Comparison of ENCODE assay signal across 7 mouse cellular contexts in genomic region chr4:57783391-57783770, GRCm38 (mm10).
DNase-seq lines count a peak whose midpoint lies in the region; ATAC-seq and TF ChIP-seq lines count a peak whose summit lies in the region.

No protein-coding gene starts in this region.

- no peak for TF ChIP-seq POLR2A in cerebellum, adult 2 months (IDR thresholded peaks at IDR 0.05; ENCODE audit: borderline replicate concordance, insufficient read depth, low read length)

- H3K9me3 ChIP-seq in hindbrain, embryonic 10.5 days: no peaks in the 10 kb centered on the region
- no peaks in the 10 kb centered on the region for H3K9me3 ChIP-seq in midbrain, embryonic 12.5 days

- no peaks in the 10 kb centered on the region for H3K36me3 ChIP-seq in hindbrain, embryonic 10.5 days
- no peaks in the 10 kb centered on the region for H3K36me3 ChIP-seq in midbrain, embryonic 12.5 days

- H3K4me1 ChIP-seq in hindbrain, embryonic 10.5 days (replicated peaks): peaks cover 45% of the 10 kb centered on the region
- peaks cover 29% of the 10 kb centered on the region for H3K4me1 ChIP-seq in midbrain, embryonic 12.5 days
- H3K4me1 ChIP-seq in cerebellum, adult 2 months (ENCODE audit: control insufficient read depth, insufficient read depth, low read length): no peaks in the 10 kb centered on the region

- peaks cover 18% of the 10 kb centered on the region for H3K27me3 ChIP-seq in hindbrain, embryonic 10.5 days (ENCODE audit: insufficient read depth, poor library complexity, severe bottlenecking)
- H3K27me3 ChIP-seq in midbrain, embryonic 12.5 days: peaks cover 26% of the 10 kb centered on the region
- no peaks in the 10 kb centered on the region; the same call in 1 of the 2 replicates for H3K27me3 ChIP-seq in cerebellum, adult 2 months (ENCODE audit: control insufficient read depth, insufficient read depth, low read length)

- TF ChIP-seq CTCF in cerebellum, adult 2 months (IDR thresholded peaks at IDR 0.05; ENCODE audit: borderline replicate concordance, insufficient read depth, low read depth, low read length): no peak

- WGBS in hindbrain, embryonic 10.5 days: 46% methylated on average over 9 of the region's 9 CpGs
- 40% methylated on average over 9 of the region's 9 CpGs for WGBS in midbrain, embryonic 12.5 days
- WGBS in cerebellum, adult 2 months: 68% methylated on average over 9 of the region's 9 CpGs

- peak overlapping the region; percentile 60 for H3K4me3 ChIP-seq in hindbrain, embryonic 10.5 days
- peak overlapping the region; percentile 45 for H3K4me3 ChIP-seq in midbrain, embryonic 12.5 days
- no peak overlapping the region for H3K4me3 ChIP-seq in cerebellum, adult 2 months (replicated peaks; ENCODE audit: insufficient read depth, low read depth, low read length)

- no peak overlapping the region for H3K9ac ChIP-seq in midbrain, embryonic 12.5 days (replicated peaks)

- no peak for ATAC-seq in midbrain, embryonic 12.5 days (ENCODE audit: low FRiP score, low read depth)

- peak overlapping the region; percentile 86 for H3K27ac ChIP-seq in hindbrain, embryonic 10.5 days
- no peak overlapping the region for H3K27ac ChIP-seq in midbrain, embryonic 12.5 days (replicated peaks)
- H3K27ac ChIP-seq in cerebellum, adult 2 months (ENCODE audit: insufficient read depth, low read length): no peak overlapping the region

- peak; percentile 27 to 45 for DNase-seq in right cerebral cortex, postnatal 10 days (ENCODE audit: low spot score in 2 of 2)
- no peak for DNase-seq in right cerebral cortex, postnatal 25 days
- DNase-seq in hindbrain, embryonic 10.5 days (ENCODE audit: low spot score): no peak
- DNase-seq in spleen, postnatal 4 days (ENCODE audit: low spot score in 2 of 2): no peak
- DNase-seq in adrenal gland, adult 2 months: no peak
- DNase-seq in cerebellum, adult 2 months: no peak

- peak overlapping the region; percentile 65 for H3K4me2 ChIP-seq in midbrain, embryonic 12.5 days (replicated peaks)

Comparison
In these comparisons a context has a peak if more than half of its experiments do, and no peak if none do; other contexts are left out.
1. DNase-seq: peak in right cerebral cortex, postnatal 10 days (2 of 2); none in right cerebral cortex, postnatal 25 days (single experiment), hindbrain, embryonic 10.5 days (single experiment), spleen, postnatal 4 days (0 of 2), adrenal gland, adult 2 months (single experiment) and cerebellum, adult 2 months (0 of 2).